Mouse (Mus musculus) erythroblast, embryonic 14.5 days (primary cell): ENCODE data around the gene Stub1.

Experiments
- GATA1 ChIP-seq: IDR thresholded peaks from 2 replicates; pipeline ENCODE4 v1.6.1; 2012; ENCODE audit warnings: low read length, inconsistent platforms, mixed read lengths
- TAL1 ChIP-seq: IDR thresholded peaks from 3 replicates; pipeline ENCODE4 v1.6.1; 2012; ENCODE audit warnings: low read length, inconsistent platforms, mixed read lengths

DNA sequence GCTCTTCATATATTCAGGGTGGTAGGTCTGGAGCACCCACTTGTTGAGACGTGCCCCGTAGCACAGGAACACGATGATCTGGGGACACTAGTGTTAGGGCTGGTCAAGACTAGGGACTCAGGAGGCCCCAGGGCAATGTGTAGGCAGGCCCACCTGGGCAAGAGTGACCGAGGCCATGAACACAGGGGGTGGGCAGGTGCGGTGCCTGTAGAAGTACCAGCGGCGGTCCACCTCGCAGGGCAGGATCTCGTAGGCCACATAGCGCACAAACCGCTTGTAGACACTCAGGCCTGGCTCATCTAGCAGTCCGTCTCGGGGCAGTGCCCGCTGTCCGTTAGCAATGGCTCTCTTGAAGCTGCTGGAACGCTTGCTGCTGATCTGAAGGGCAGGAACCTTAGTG, 2.6 kb upstream of the Stub1 start:
- TF ChIP-seq GATA1 (no peak), TAL1 (no peak)
